Mouse (Mus musculus) spleen, adult 2 months (tissue): ENCODE measurements around the gene Eya3. TPM values are rescaled to one million over a fixed set of nuclear protein-coding genes. Genes with fewer than 3 reads are reported as not detected.
A peak's percentile ranks its signal among the peaks of the same experiment; 100 is the strongest.

Experiments
- DNase-seq, 2 experiments: peaks; one replicate each; pipeline versions ENCODE4 v3.0.0 to v3.0.0-alpha.2; 2012 to 2021; ENCODE audit warnings: low spot score in 2 of 2, low read depth in 1 of 2
- H3K27ac ChIP-seq: fragments of 200-500 bp; 2 replicates; pipeline ENCODE4 v1.5.1; 2012; ENCODE audit warnings: low read length, inconsistent platforms; ENCODE audit not compliant: insufficient read depth
- H3K27me3 ChIP-seq: fragments of 200-500 bp; 2 replicates; pipeline ENCODE4 v1.6.1; 2012; ENCODE audit warnings: mild to moderate bottlenecking, moderate library complexity, low read length, inconsistent platforms; ENCODE audit not compliant: control insufficient read depth, insufficient read depth
- H3K36me3 ChIP-seq: fragments of 200-500 bp; 2 replicates; pipeline ENCODE4 v1.6.1; 2012; ENCODE audit warnings: mild to moderate bottlenecking, low read length, inconsistent platforms; ENCODE audit not compliant: control insufficient read depth, insufficient read depth
- H3K4me1 ChIP-seq: fragments of 200-500 bp; 2 replicates; pipeline ENCODE4 v1.6.1; 2011; ENCODE audit warnings: inconsistent platforms; ENCODE audit not compliant: control insufficient read depth, insufficient read depth, insufficient read length
- H3K4me3 ChIP-seq: fragments of 200-500 bp; 2 replicates; pipeline ENCODE4 v1.5.1; 2011; ENCODE audit warnings: mild to moderate bottlenecking, inconsistent platforms; ENCODE audit not compliant: insufficient read depth, insufficient read length; ENCODE audit errors: extremely low read depth
- CTCF ChIP-seq: fragments of 200-500 bp; IDR thresholded peaks from 2 replicates; pipeline ENCODE4 v1.5.1; 2011; ENCODE audit warnings: mild to moderate bottlenecking, inconsistent platforms; ENCODE audit not compliant: insufficient read depth, insufficient read length, insufficient replicate concordance; ENCODE audit errors: extremely low read depth
- POLR2A ChIP-seq: fragments of 200-500 bp; IDR thresholded peaks from 2 replicates; pipeline ENCODE4 v1.6.1; 2011; ENCODE audit warnings: low read depth, low read length, inconsistent platforms
- WGBS: fragments of 180-500 bp; shearing (Covaris S2); methylation state at CpG from one replicate; pipeline ENCODE4 v1.1.7; 2018; 5-methylcytosine and 5-hydroxymethylcytosine counted together
- polyA plus RNA-seq: library from polyadenylated mRNA; depleted of rRNA; stranded (reverse); fragments of >200 nt; gene quantifications from 2 replicates; pipeline ENCODE4 v1.2.3, GENCODE M21; 2012

Gene Eya3
- polyA plus RNA-seq, 1 experiment, result 22.0 TPM

- 94% methylated on average over 4 of the region's 4 CpGs for WGBS
- H3K4me1 ChIP-seq, result peaks cover 7% of the 10 kb centered on the region
- H3K36me3 ChIP-seq, result no peaks in the 10 kb centered on the region
- no peak overlapping the region for H3K27ac ChIP-seq
- no peaks in the 10 kb centered on the region for H3K27me3 ChIP-seq
- TF ChIP-seq CTCF, result no peak
- TF ChIP-seq POLR2A, result no peak
- DNase-seq, result no peak
- H3K4me3 ChIP-seq, result no peak overlapping the region
These were observed 18.7 kb upstream of the Eya3 start for GRCm38 (mm10) chr4:132620134-132620533.

- Histone ChIP-seq H3K36me3 (no peaks in the 10 kb centered on the region), H3K27ac (peak overlapping the region; percentile 24; the same call in 1 of the 2 replicates), H3K27me3 (no peaks in the 10 kb centered on the region), H3K4me3 (no peak overlapping the region), H3K4me1 (peaks cover 7% of the 10 kb centered on the region)
- 48% methylated on average over 7 of the region's 7 CpGs for WGBS
- no peak for DNase-seq
- TF ChIP-seq POLR2A (no peak), CTCF (no peak)
These were observed 17.3 kb upstream of the Eya3 start for GRCm38 (mm10) chr4:132621287-132622068.

- DNase-seq, result no peak
- Histone ChIP-seq H3K27ac (no peak overlapping the region; the same call in 1 of the 2 replicates), H3K4me3 (no peak overlapping the region), H3K4me1 (peaks cover 5% of the 10 kb centered on the region; the same call in 1 of the 2 replicates), H3K36me3 (no peaks in the 10 kb centered on the region), H3K27me3 (no peaks in the 10 kb centered on the region)
- WGBS, result 45% methylated on average over 5 of the region's 5 CpGs
- no peak for TF ChIP-seq CTCF
- TF ChIP-seq POLR2A, result no peak
These were observed 14.6 kb upstream of the Eya3 start for GRCm38 (mm10) chr4:132624034-132624657.

GRCm38 (mm10) chr4:132628830-132629229 lies 10.0 kb upstream of the Eya3 start:
- DNase-seq, result peak; percentile 26 to 38
- WGBS, result 21% methylated on average over 2 of the region's 2 CpGs
- no peaks in the 10 kb centered on the region for H3K36me3 ChIP-seq
- no peak overlapping the region for H3K4me3 ChIP-seq
- no peaks in the 10 kb centered on the region for H3K4me1 ChIP-seq
- no peak for TF ChIP-seq POLR2A
- TF ChIP-seq CTCF, result peak; percentile 59; the same call in 1 of the 2 replicates
- no peak overlapping the region for H3K27ac ChIP-seq
- no peaks in the 10 kb centered on the region for H3K27me3 ChIP-seq

- TF ChIP-seq POLR2A (no peak), CTCF (no peak)
- Histone ChIP-seq H3K4me1 (no peaks in the 10 kb centered on the region), H3K27ac (no peak overlapping the region), H3K4me3 (no peak overlapping the region), H3K27me3 (no peaks in the 10 kb centered on the region), H3K36me3 (no peaks in the 10 kb centered on the region)
- no peak for DNase-seq
- 94% methylated on average over 2 of the region's 2 CpGs for WGBS
These were observed 2.8 kb upstream of the Eya3 start for GRCm38 (mm10) chr4:132635971-132636370.

- peak; percentile 14 to 23 for DNase-seq
- whole genome bisulfite sequencing, result 43% methylated on average over 4 of the region's 4 CpGs
- Histone ChIP-seq H3K4me3 (no peak overlapping the region), H3K36me3 (no peaks in the 10 kb centered on the region), H3K27me3 (no peaks in the 10 kb centered on the region), H3K27ac (no peak overlapping the region), H3K4me1 (no peaks in the 10 kb centered on the region)
- TF ChIP-seq CTCF (no peak; the same call in 1 of the 2 replicates), POLR2A (no peak)
These were observed 2.2 kb upstream of the Eya3 start for GRCm38 (mm10) chr4:132636554-132636953.

GRCm38 (mm10) chr4:132639191-132639713 lies 465 bp downstream of the Eya3 start:
- H3K27ac ChIP-seq, result peak overlapping the region; percentile 56
- peak overlapping the region; percentile 76 for H3K4me3 ChIP-seq
- no peaks in the 10 kb centered on the region for H3K4me1 ChIP-seq
- WGBS, result under 1% methylated on average over 28 of the region's 35 CpGs
- TF ChIP-seq CTCF (no peak), POLR2A (no peak)
- peak in 1 of 2 experiments; percentile 19 for DNase-seq
- no peaks in the 10 kb centered on the region for H3K27me3 ChIP-seq
- H3K36me3 ChIP-seq, result peaks cover 3% of the 10 kb centered on the region
